Mouse (Mus musculus) heart, adult 10 weeks (tissue): ENCODE measurements around the gene Bmp15. TPM values are rescaled to one million over a fixed set of nuclear protein-coding genes. Genes with fewer than 3 reads are reported as not detected.

Experiments used
- polyA plus RNA-seq: library from polyadenylated mRNA; stranded (reverse); fragments of 350-450 nt; fragmentation: Illumina TruSeq; extraction: RNeasy Lipid Tissue Mini Kit (QIAGEN cat#74804); gene quantifications from one replicate; pipeline ENCODE4 v1.2.3, GENCODE M21; 2014; ENCODE audit warnings: low read depth, low replicate concordance

The Bmp15 gene
- polyA plus RNA-seq = not detected

GRCm38 (mm10) chrX:6320621-6321020 lies at the start of gene Bmp15:
Gene Bmp15, minus strand, starts transcription at chrX:6320721.

Other genes starting within 250 kb of the Bmp15 start
- gene AU022751, start 237.3 kb downstream of the Bmp15 start, polyA plus RNA-seq = not detected
- 1.8 TPM for gene Nudt10, start 147.7 kb downstream of the Bmp15 start, polyA plus RNA-seq
- 10.0 TPM for gene Shroom4, start 79.1 kb upstream of the Bmp15 start, polyA plus RNA-seq